Mouse (Mus musculus) CH12.LX (cell line): ENCODE measurements at regions not wholly inside any gene's neighbourhood (a gene's known extent, or its start where the extent isn't known, plus 50 kb on each side); places are given as distances from the start of the nearest gene placed in this dataset.

Experiments used
- DNase-seq: peaks from one replicate; pipeline ENCODE4 v3.0.0-alpha.2; 2013; ENCODE audit errors: extremely low read depth
- H3K27ac ChIP-seq: 2 replicates; pipeline ENCODE4 v1.5.1; 2012; ENCODE audit warnings: low read depth, mild to moderate bottlenecking, control low read depth, moderate library complexity; ENCODE audit not compliant: insufficient read depth
- H3K27me3 ChIP-seq: replicated peaks from 2 replicates; pipeline ENCODE3; 2012; ENCODE audit warnings: inconsistent platforms
- H3K36me3 ChIP-seq, 2 experiments: replicated peaks in 1 of 2; 2 replicates each; pipeline versions ENCODE3 to v1.6.1; 2012; ENCODE audit warnings: inconsistent platforms in 1 of 2, low read length in 1 of 2, mild to moderate bottlenecking in 1 of 2, mixed read lengths in 1 of 2, moderate library complexity in 1 of 2; ENCODE audit not compliant: control insufficient read depth in 1 of 2, insufficient read depth in 1 of 2
- H3K4me1 ChIP-seq, 2 experiments: 2 replicates each; pipeline ENCODE4 v1.6.1; 2012; ENCODE audit warnings: inconsistent platforms in 1 of 2, moderate library complexity in 1 of 2; ENCODE audit not compliant: insufficient read depth in 2 of 2, control insufficient read depth in 1 of 2
- H3K4me2 ChIP-seq: 2 replicates; pipeline ENCODE4 v1.6.1; 2012; ENCODE audit warnings: low read depth, mild to moderate bottlenecking, control low read depth; ENCODE audit not compliant: poor library complexity, insufficient read depth, severe bottlenecking
- H3K4me3 ChIP-seq, 3 experiments: fragments of 150-350 bp in 1 of 3; sonication (generic) in 1 of 3; replicated peaks in 1 of 3; 2 replicates each; pipeline versions ENCODE3 to v1.5.1; 2011 to 2012; ENCODE audit warnings: low read depth in 2 of 3, low read length in 2 of 3, mild to moderate bottlenecking in 2 of 3, moderate library complexity in 2 of 3, control low read depth in 1 of 3, improper control_type of control experiment in 1 of 3, inconsistent platforms in 1 of 3, mixed read lengths in 1 of 3; ENCODE audit not compliant: poor library complexity in 1 of 3
- H3K79me2 ChIP-seq: replicated peaks from 2 replicates; pipeline ENCODE4 v1.6.1; 2012; ENCODE audit warnings: mild to moderate bottlenecking, moderate library complexity; ENCODE audit not compliant: control insufficient read depth, poor library complexity, insufficient read depth, severe bottlenecking; ENCODE audit errors: extremely low read depth
- H3K9ac ChIP-seq: 2 replicates; pipeline ENCODE4 v1.6.1; 2012; ENCODE audit warnings: low read depth, mild to moderate bottlenecking, control low read depth, moderate library complexity; ENCODE audit not compliant: insufficient read depth
- H3K9me3 ChIP-seq: replicated peaks from 2 replicates; pipeline ENCODE3; 2012; ENCODE audit warnings: low read length, inconsistent platforms, mixed read lengths
- E2F4 ChIP-seq: IDR thresholded peaks from 2 replicates; pipeline ENCODE4 v1.6.1; 2011; ENCODE audit warnings: low read depth, low read length, improper control_type of control experiment; ENCODE audit not compliant: insufficient replicate concordance
- HCFC1 ChIP-seq: IDR thresholded peaks from 2 replicates; pipeline ENCODE4 v1.6.1; 2012; ENCODE audit warnings: low read depth, mild to moderate bottlenecking, inconsistent platforms, low read length, improper control_type of control experiment
- IRF4 ChIP-seq: IDR thresholded peaks from 2 replicates; pipeline ENCODE4 v1.6.1; 2014; ENCODE audit warnings: low read depth, mild to moderate bottlenecking, inconsistent platforms, low read length, improper control_type of control experiment
- JUN ChIP-seq: IDR thresholded peaks from 2 replicates; pipeline ENCODE4 v1.6.1; 2011; ENCODE audit warnings: low read depth, mild to moderate bottlenecking, low read length, improper control_type of control experiment, moderate library complexity; ENCODE audit not compliant: insufficient read depth
- JUND ChIP-seq: conservative IDR thresholded peaks from 2 replicates; pipeline ENCODE4 v1.6.1; 2011; ENCODE audit warnings: low read depth, low read length, improper control_type of control experiment
- MAFK ChIP-seq: IDR thresholded peaks from 2 replicates; pipeline ENCODE4 v1.6.1; 2011; ENCODE audit warnings: low read length, improper control_type of control experiment; ENCODE audit not compliant: insufficient replicate concordance
- MAZ ChIP-seq: IDR thresholded peaks from 2 replicates; pipeline ENCODE4 v1.6.1; 2012; ENCODE audit warnings: low read depth, mild to moderate bottlenecking, inconsistent platforms, low read length, improper control_type of control experiment, moderate library complexity
- NELFE ChIP-seq: IDR thresholded peaks from 2 replicates; pipeline ENCODE4 v1.6.1; 2011; ENCODE audit warnings: low read depth, low read length, improper control_type of control experiment
- RCOR1 ChIP-seq: conservative IDR thresholded peaks from 2 replicates; pipeline ENCODE4 v1.6.1; 2012; ENCODE audit warnings: low read depth, mild to moderate bottlenecking, inconsistent platforms, low read length, improper control_type of control experiment
- ZC3H11A ChIP-seq: IDR thresholded peaks from 2 replicates; pipeline ENCODE4 v1.6.1; 2012; ENCODE audit warnings: low read depth, mild to moderate bottlenecking, inconsistent platforms, low read length, improper control_type of control experiment
- ZKSCAN1 ChIP-seq: IDR thresholded peaks from 2 replicates; pipeline ENCODE4 v1.6.1; 2012; ENCODE audit warnings: low read depth, inconsistent platforms, low read length, improper control_type of control experiment, borderline replicate concordance
- ZMIZ1 ChIP-seq: IDR thresholded peaks from 2 replicates; pipeline ENCODE4 v1.6.1; 2012; ENCODE audit warnings: low read depth, mild to moderate bottlenecking, inconsistent platforms, low read length, improper control_type of control experiment
- dilution Hi-C: fragments of 300-500 bp; cut with MboI; formaldehyde crosslinking; loops from 2 replicates; pipeline ENCODE4 v1.14.3; 2020; ENCODE audit warnings: low sequenced_read_pairs; ENCODE audit not compliant: extremely low pct_unique_long_range_greater_than_20kb, extremely low pct_ligation_motif_present
- in situ Hi-C: fragments of 300-500 bp; cut with MboI; formaldehyde crosslinking; loops from 3 replicates; pipeline ENCODE4 v1.14.3; 2019; ENCODE audit warnings: low sequenced_read_pairs, low pct_ligation_motif_present, low pct_unique_long_range_greater_than_20kb, mixed read lengths

- Histone ChIP-seq H3K36me3 (no peaks in the 10 kb centered on the region), H3K4me2 (no peak overlapping the region), H3K79me2 (no peaks in the 10 kb centered on the region), H3K4me3 (no peak overlapping the region), H3K4me1 (no peaks in the 10 kb centered on the region), H3K9ac (no peak overlapping the region), H3K9me3 (no peaks in the 10 kb centered on the region), H3K27ac (no peak overlapping the region), H3K27me3 (no peaks in the 10 kb centered on the region)
- dilution Hi-C loops: no loop called here
- no peak for DNase-seq
- in situ Hi-C loops: no loop called here
- TF ChIP-seq ZMIZ1: no peak
- TF ChIP-seq HCFC1: no peak
- TF ChIP-seq RCOR1: no peak
- TF ChIP-seq JUN: no peak
Observed at GRCm38 (mm10) chrX:140203676-140204075, 138.4 kb upstream of the Frmpd3 start.

- in situ Hi-C loops (no loop called here), dilution Hi-C loops (no loop called here)
- H3K4me1 ChIP-seq: no peaks in the 10 kb centered on the region
- H3K27ac ChIP-seq: no peak overlapping the region
- no peak overlapping the region for H3K9ac ChIP-seq
- no peaks in the 10 kb centered on the region for H3K36me3 ChIP-seq
- no peaks in the 10 kb centered on the region for H3K9me3 ChIP-seq
- TF ChIP-seq ZC3H11A: no peak
- no peak for TF ChIP-seq MAFK
- no peak for TF ChIP-seq ZKSCAN1
- TF ChIP-seq MAZ: no peak
- no peak for TF ChIP-seq NELFE
- TF ChIP-seq IRF4: no peak
- no peak for TF ChIP-seq E2F4
- no peak for DNase-seq
- H3K4me3 ChIP-seq: no peak overlapping the region
- H3K79me2 ChIP-seq: no peaks in the 10 kb centered on the region
- H3K27me3 ChIP-seq: no peaks in the 10 kb centered on the region
- no peak overlapping the region for H3K4me2 ChIP-seq
Observed at GRCm38 (mm10) chrX:140208791-140209190, 133.3 kb upstream of the Frmpd3 start.

- no peaks in the 10 kb centered on the region for H3K9me3 ChIP-seq
- dilution Hi-C loops: no loop called here
- no peak for TF ChIP-seq JUN
- TF ChIP-seq JUND: no peak
- TF ChIP-seq HCFC1: no peak
- no peak for TF ChIP-seq ZC3H11A
- H3K36me3 ChIP-seq: no peaks in the 10 kb centered on the region
- H3K27me3 ChIP-seq: no peaks in the 10 kb centered on the region
- DNase-seq: no peak
- H3K27ac ChIP-seq: no peak overlapping the region
- H3K4me2 ChIP-seq: no peak overlapping the region
- H3K4me1 ChIP-seq: no peaks in the 10 kb centered on the region
- no peak overlapping the region for H3K9ac ChIP-seq
- in situ Hi-C loops: no loop called here
- H3K4me3 ChIP-seq: no peak overlapping the region
- no peaks in the 10 kb centered on the region for H3K79me2 ChIP-seq
Observed at GRCm38 (mm10) chrX:140212644-140213361, 129.3 kb upstream of the Frmpd3 start.
